Mouse (Mus musculus): ENCODE data around the gene Siah2.

Gene Siah2

DNA sequence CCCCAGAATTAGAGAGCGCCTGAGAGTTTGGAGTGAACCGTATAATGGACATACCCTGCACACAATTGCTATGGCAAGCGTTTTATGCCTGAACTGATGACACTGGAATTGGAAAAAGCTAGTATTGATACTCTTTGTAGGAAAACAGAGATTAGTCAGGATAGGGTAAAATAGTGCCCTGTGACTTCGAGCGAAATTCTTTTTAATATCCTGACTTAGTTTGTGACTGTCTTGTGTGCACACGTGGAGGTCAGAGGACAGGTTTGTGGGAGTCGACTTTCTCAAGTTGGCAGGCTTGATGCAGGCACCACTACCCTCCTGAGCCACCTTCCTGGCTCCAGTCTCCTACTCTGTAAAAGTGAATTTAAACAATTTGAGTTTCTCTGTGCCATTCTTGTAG is 1.1 kb upstream of the Siah2 start:
- DNase-seq, result peak; percentile 51

DNA sequence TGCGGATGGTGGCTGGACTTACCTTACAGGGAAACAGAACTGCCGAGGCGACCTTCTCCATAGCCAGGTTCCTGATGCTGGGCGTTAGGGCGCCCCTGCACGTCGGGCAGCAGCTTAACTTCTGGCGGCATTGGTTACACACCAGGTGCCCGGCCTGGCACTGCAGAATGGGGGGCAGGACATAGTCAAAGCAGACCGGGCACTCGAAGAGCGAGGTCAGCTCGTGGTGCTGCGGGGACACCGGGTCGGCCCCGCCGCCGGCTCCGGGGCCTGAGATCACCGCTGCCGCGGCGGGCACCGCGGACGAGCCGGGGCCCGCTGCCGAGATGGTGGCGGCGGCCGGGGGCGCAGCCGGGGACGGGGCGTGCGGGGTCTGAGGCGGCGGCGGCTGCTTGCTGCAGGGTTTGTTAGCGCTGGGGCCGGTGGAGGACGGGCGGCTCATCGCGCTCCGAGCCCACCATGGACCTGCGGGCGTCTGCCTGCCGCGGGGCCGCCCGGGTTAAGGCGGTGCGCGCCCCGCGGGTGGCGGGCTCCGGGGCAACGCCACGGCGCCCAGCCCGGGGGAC is 743 bp downstream of the Siah2 start:
- DNase-seq, result peak; percentile 94

DNA sequence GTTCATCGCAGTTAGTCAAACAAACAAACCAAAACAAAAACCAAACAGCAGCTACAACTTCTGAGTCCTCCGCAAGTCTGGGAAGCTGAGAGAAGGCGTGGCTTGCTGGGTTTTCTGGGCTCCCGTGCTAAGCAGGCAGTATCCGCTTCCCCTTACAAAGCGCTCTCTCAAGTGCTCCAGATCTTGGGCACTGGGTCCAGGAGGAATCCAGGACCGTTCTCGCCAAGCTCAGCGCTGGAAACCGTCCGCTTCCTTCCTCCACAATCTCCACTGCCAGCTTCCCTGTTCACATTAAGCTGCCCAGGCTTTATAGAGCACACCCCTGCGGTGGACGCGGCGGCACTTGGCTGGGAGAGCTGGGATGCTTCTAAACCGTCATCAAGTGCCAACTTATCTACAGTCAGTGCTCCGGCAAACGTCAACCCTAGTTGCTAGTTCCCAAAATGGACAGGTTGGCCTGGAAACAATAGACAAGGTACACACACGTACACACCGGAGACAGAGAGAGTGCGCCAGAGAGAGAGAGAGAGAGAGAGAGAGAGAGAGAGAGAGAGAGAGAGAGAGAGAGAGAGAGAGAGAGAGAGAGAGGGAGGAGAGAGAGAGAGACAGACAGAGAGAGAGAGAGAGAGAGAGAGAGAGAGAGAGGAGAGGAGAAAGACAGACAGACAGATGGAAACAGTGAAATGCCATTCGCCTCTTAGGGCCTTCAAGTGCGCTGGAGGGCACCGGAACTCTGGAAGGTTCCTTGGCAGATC is 1.4 kb downstream of the Siah2 start:
- DNase-seq, result peak; percentile 97

DNA sequence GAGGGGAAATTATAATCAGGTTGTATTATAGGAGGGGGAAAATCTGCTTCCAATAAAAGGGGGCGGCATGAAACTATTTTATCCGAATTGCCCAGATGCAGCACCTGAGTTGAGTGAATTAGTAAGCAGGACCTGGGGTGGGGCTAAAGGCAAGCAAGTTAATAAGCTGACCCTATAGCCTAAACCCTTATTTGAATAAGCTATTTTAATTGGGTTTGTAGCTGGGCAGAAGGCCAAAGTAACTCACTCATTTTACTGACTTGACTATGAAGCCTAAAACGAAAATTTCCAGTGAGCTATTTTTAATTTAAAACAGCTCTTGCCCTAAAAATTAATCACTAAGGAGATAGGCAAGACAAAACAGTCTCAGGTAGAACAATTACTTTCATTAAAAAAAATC is 2.5 kb downstream of the Siah2 start:
- DNase-seq, result peak; percentile 31

DNA sequence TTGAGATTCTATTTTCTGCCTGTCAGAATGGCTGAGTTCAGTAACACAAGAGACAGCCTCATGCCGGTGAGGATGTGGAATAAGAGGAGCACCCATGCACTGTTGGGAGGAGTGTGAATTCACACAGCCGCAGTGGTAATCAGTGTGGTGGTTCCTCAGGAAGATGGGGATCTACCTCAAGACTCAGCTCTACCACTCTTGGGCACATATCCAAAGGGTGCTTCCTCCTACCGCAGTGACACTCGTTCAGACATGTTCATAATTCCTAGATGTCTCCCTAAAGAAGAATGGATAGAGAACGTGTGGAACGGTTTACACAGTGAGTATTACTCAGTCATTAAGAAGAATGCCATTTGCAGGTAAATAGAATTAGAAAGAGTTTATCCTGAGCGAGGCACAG is 3.1 kb downstream of the Siah2 start:
- DNase-seq, result peak; percentile 42

DNA sequence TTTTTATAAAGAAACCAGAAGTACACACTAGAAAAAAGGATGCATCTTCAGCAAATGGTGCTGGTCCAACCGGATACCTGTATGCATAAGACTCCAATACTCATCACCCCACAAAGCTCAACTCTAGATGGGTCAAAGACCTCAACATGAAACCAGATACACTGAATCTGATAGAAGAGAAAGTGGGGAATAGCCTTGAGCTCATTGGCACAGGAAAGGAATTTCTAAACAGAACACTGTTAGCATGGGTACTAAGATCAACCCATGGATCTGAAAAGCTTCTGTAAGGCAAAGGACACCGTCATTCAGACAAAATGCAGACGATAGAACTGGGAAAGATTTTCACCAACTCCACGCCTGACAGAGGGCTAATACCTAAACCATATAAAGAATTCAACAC is 3.6 kb downstream of the Siah2 start:
- DNase-seq, result peak; percentile 44

DNA sequence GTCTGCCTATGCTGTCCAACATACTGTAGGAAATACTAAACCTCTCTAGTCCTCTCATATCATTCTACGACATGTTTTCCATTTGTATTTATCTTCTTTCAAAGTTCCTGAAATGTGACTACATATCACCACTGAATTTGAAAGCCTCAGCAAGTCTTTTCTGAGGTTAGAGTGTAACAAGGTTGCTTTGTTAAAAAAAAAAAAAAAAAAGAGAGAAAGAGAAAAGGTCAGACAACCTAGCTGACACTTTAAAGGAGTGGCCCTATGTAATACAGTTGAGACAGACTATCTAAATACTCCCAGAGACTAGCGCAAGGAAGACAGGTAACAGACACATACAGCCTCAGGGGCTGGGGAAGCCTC is 5.3 kb downstream of the Siah2 start:
- DNase-seq, result no peak

DNA sequence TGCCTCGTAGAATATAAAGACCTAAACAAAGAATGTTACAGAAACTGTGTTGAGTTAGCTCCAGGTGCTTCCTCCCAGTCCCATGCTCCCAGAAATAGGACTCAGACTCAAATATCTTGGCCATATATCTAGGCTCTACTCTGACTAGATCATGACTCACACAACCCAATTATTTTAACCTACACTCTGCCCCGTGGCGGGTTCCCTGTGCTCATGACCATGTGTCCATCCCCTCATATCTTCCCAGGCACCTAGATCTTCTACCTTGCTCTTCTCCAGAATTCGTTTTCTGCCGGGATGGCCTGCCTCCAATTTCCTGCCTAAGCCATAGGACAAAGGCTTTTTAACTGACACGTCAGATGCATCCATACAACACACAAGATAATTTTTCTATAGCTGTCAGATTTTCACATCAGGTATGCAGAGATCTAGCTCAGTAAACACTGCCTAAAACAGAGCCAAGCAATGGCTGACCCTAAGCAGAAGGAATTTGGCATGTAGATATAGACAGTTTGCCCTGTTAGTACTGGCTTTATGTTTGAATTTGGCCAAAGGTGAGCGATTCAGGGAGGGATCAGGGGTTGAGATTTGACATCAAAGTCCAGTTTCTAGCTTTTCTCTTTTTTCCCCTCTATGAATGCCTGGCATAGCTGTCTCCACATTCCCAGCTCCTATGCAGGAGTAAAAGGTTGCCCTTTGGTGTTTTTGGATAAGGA is 5.8 kb downstream of the Siah2 start:
- peak; percentile 64 for DNase-seq

DNA sequence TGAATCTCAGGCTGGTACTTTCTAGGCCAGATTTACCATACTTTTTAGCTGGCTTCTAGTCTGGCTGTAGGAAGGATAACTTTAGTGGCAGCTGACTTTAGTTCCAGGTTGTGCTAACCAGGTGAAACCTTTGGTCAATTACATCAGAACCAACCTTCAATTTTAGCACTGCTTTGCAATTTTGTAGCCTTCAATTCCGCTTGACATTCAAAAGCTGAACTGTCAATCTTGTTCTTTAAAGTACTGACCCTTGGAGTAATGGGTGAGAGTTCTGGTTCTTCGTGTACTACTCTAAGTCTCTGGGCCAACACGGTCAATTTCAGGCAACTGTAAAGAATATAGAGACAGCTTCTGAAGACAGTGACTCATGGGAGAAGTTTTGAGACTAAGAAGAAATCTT is 6.8 kb downstream of the Siah2 start:
- DNase-seq, result no peak

DNA sequence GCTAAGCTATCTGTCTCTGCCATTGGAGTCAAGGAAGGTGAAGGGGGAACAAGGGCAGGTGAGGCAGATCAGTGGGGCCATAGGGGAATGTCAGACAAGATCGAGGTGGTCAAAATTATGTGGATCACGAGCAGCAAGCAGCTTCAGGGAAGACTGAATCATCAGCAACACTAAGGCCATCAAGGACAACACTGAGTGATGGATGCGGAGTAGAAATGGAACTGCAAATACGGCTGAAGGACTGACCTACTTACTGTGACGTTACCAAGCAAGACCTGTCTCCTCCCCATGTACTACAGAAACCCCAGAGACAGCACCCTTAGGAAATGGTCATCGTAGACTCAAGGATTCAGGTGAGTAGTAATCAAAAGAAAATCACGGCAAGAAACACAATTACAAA is 8.9 kb downstream of the Siah2 start:
- no peak for DNase-seq

DNA sequence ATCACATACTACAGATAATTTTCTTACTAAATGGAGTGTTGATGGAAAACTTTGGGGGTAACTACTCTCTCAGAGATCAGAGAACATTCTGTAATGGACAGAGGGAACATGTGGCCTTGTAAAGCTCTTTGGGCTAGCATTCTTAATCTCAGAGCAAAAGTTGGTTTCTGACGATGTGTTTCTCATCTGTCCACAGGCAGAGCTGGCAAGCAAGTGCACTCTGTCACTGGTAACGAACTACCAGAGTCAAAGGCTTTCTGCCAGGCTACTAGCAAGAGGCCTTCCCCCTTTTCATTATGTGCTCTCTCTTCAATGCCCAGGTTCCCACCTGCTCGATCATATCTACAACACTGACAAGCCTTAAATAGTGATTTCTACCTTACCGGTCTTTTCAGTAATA is 9.9 kb downstream of the Siah2 start:
- peak; percentile 79 for DNase-seq

DNA sequence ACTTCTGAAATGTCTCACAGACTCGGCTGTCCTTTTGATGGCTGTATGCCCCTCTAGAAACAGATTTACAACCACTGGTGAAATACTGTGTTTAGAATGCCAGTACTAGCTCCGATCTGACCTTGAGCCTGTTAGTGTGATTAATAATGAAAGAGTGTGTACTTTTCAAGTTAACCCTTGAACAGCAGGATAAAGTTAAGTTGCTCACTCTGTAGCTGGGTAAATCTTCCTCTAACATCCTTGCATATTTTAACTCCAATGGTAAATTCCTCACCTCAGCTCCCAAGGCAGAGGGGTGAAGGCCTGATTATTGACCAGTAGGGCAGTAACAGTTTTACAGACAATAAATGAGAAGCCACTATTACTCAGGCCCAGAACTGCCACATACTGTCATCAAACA is 10.4 kb downstream of the Siah2 start:
- peak; percentile 25 for DNase-seq

DNA sequence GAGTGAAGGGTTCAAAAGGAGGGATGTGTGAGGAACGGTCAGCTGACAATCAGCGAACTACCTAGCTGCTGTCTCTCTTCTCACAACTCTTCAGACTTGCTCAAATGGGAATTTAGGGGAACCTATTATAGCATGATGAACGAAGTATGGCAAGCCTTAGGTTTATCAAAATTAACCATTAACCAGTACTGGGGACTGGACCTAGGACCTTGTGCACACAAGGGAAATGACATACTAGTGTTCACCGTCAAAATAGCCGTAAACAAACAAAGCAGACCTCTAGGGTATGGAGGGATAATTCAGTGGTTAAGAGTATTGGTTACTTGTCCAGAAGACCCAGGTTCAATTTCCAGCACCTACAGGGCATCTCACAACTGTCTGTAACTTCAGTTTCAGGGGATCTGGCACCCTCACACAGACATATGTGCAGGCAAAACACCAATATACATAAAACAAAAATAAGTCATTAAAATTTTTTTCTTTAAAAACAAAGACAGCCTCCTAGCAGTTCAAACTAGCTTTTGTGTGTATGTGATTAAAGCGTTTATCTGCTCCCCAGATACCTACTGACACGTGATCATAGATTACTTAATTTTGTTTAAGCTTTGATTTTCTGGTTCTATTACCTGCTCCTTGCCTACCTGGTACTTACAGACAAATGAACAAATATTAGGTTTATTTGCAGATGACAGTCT is 11.1 kb downstream of the Siah2 start:
- DNase-seq, result peak; percentile 52

DNA sequence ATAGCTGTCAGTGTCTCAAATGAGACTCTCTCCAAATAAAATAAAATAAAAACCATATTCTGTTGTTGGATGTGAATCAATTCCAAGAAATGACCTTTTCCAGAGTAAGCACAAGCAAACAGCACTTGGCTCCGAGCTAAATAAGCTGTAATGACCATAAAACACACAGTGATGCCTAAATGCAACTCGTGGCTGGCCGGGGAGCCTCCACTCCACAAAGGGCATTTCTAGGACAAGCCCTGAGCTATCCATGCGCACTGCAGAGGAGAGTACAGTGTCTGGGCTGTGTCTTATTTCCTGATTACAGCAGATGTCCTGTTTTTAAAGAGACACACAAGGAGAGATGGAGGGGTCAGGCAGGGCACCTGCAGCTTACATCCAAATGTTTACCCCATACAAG is 12.2 kb downstream of the Siah2 start:
- peak; percentile 56 for DNase-seq

DNA sequence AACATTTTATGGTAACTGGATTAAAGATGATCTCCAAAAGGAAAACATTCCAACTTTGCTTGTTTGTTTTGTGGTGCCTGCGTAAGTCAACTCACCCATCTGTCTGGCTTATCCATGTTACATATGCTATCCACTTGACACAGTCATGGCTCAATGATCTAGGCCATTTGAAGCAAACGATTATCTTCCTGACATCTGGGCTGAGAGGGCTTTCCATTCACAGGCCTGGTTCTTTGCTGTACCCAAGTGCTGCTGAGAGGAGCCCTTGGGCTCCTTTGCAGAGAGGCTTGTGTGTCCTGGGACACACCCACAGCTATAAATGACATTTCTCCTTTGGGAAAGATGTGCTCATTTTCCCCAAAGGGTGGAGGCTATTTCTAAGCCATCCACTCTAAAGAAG is 13.3 kb downstream of the Siah2 start:
- DNase-seq, result peak; percentile 52

DNA sequence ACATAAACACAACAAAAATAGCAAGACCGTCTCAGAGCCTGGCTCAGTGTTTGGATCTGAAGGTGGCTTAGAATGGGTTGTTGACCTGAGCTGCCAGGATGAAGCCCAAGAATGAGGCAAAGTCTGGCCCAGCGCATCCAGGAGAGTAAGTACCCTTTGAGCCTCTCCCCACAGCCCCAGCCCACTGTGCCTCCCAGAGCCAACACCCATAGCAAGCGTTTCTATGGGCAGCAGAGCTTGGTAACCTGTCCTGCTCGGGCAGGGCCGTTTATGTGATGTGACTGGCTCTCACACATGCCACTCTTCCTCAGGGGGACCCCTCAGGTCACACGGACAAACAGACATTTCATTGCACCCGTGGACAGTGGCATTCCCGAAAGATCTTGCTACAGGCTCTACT is 13.8 kb downstream of the Siah2 start:
- peak; percentile 80 for DNase-seq

DNA sequence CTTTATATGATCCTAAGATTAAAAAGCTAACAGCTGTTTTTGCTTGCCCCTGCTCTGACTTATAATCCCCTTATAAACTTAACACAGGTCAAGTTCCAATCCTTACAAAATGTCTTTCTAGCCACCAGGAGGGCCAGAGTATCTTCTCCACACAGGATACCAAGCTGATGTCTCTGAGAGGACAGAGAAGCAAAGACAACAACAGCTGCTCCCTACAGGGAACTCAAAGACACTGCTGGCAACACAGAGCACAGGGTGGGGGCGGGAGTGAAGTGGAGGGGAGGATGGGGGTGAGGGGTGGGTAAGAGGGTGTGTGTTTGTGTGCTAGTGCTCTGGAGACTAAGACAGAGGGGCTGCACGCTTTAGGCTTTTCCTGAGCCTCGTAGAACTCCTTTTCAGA is 14.6 kb downstream of the Siah2 start:
- no peak for DNase-seq

DNA sequence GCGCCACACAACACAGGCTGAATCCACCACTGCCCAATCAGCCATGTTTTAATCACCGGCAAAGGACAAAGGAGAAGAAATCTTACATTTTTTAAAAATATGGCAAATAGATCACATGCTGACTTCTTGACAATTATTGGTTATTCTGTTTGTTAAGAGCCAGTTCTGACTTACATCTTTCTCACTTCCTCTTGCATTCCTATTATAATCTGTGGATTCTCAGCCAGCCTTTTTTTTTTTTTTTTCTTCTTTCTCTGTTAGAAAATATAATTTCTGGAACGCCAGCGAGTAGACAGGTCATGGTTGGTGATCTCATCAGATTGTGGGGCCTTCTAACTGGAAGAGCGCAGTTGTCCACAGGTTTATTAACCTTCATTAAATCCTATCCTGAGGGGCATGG is 18.9 kb downstream of the Siah2 start:
- DNase-seq, result no peak

DNA sequence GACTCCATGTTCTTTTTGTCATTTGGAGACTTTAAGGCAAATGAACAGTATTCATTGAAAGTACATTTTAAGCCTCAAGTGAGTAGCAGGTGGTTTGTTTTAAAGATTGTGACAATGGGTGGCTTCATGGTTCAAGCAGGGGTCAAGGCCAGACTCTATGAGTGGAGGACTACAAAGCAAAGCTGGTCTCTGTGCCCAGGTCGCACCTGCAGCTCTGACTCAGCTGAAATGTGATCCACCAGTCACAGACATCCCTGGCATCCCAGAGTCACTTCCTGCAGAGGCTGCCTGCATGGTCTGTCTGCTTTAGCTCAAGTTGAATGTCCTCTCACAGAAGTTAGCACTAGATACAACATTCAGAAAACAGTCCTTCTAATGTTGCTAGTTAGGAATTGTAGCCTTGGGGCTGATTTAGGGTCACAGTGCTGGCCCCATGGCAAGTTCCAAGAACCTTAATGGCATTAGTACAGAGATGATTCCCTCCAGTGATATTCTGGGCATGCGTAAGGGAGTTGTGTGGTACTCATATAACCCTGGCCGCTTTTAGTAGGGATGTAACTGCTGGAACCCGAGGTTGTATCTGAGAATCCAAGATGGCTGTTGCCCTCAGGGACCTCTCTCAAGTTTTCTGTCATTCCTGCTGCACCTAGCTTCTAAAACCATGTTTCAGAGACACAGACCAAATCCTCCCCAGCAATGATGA is 19.6 kb downstream of the Siah2 start:
- no peak for DNase-seq

DNA sequence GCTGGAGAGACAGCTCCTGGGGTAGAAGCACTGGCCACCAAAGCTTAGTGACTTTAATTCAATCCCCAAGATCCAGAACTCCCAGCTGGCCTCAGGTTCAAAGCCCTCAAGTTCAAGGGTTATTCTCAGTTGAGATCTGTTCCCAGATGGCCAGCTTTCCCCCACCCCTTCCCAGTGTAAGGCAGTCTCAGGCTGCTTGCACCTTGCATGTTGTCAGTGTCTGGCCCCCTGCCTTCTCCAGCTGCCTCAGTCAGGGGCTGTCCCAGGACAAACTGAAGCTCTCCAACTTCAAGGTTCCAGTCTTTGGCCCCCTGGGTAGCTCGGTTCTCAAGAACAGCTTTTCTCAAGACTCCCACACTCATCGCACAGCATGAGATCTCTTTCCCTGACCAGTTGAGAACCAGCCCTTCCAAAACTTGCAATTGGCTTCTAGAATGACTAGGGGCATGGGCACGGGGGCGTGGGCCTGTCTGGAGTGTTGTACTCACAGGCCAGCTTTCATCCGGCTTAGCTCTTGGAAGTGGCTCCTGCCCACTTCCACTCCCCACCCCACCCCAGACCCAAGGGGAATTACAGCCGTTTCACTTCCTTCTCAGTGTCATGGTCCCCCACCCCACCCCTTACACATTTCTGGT is 20.5 kb downstream of the Siah2 start:
- peak; percentile 96 for DNase-seq

DNA sequence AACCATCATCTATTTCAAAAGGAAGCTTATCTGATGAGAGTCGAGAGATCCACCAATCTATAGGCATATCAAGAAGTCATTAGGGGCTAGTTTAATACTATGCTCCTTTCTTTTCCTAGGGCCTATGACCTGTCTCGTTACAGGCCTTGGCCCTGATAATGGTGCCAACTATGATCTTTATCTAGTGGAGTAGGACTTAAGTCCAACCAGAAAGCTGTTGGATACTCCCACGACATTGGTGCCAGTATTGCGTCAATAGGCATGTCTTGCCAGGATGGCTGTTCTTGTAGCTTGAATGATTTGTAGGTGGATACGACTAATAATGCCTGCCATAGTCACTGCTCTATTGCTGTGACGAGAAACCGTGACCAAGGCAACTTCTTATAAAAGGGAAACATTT is 28.2 kb downstream of the Siah2 start:
- no peak for DNase-seq

DNA sequence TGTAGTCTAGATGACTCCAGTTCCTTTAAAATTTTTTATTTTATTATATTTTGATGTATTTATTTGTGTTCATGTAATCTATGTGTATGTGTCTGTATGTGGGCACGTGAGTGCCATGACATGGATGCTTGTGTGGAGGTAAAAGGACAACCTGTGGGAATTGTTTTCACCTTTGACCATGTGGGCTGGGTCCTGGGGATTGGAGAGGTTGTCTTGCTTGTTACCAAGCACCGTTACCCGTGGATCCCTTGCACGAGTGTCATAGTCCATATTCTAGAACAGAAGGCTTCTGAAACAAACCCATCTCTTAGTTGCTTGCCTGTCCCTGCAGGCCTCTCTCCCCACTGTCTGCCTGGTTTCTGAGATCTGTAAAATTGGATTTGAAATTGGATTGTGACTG is 31.6 kb downstream of the Siah2 start:
- no peak for DNase-seq

DNA sequence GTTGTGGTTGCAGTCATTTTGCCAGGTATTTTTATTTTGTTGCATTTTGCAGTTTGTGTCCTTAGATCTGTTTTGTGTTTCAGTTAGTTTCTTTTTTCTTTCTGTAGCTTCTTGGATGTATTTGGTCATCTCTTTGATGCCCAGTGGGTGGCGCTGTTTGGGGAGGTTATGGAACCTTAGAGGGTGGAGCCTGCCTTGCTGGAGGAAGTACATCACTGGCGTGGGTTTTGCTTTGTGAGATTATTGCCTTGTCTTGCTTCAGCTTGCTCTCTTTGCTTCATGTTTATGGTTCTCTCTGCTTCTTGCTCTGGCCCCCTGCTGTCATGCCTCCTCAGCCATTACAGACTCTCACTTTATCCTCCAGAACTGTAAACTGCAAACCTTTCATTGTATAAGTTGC is 34.8 kb downstream of the Siah2 start:
- peak; percentile 90 for DNase-seq
